Mouse (Mus musculus): ENCODE data around the gene Crybb1.

Gene Crybb1

DNA sequence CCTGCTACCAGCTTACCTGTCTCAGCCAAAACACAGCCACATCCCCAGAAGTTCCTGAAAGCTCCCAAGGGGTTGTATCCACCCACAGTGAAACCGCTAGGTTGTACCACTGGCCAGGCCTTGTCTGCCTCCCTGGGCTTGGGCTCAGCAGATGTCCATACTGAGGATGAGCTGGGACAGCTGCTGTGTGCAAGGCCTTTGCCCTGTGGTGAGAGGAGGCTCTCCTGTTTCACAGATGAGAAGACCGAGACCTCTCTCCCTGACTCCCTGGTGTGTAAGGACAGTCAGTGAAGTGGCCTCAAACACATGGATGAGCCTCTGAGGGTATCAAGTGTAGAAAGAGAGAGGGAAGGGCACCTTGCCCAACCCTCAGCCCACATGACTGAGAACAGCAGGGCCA is 32.0 kb downstream of the Crybb1 start:
- DNase-seq: no peak

DNA sequence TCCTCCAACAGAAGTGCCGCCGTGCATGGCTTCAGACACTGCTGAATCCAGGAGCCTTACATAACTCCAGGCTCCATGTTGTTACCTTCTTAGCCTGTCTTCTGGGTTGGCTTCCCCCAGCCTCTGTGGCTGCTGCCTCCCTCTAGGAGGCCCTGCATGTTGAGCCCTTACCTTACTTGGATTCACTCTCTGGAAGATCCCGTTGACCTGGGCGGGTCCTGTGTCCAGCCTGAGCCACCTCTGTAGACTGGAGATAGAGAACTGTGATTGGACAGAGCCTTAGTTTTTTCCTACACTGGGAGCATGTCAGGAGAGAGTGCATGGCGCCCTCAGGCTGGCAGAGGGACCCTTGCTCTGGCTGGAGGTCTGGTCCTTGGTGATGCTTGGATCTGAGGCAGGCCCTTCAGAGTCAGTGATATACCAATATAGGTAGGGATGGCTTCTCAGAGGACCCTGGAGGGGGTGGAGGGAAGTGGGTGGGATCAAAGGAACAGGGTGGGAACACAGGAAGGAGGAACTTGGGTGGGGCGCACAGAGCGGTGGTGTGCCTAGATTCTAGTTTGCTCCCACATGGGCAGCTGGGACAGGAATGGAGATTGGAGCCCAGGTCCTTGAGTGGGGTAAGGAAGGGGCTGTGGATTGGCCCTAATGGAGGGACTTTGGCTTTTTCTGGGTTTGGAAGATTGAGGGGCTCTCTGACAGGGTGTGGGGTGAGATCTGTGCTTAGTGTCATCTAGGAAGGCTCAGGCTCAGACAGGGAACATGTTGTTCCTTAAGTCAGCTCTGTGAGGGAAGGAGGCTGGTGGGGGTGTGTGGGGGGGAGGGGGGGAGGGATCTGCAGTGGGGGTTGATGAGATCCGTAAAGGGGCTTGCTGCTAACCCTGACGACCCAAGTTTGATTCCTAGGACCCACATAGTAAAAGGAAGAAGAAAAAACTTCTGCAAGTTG is 32.9 kb downstream of the Crybb1 start:
- peak; percentile 48 to 58 for DNase-seq

GRCm38 (mm10) chr5:112289236-112289635 is 33.6 kb downstream of the Crybb1 start:
- DNase-seq: peak in 1 of 2 experiments; percentile 40

DNA sequence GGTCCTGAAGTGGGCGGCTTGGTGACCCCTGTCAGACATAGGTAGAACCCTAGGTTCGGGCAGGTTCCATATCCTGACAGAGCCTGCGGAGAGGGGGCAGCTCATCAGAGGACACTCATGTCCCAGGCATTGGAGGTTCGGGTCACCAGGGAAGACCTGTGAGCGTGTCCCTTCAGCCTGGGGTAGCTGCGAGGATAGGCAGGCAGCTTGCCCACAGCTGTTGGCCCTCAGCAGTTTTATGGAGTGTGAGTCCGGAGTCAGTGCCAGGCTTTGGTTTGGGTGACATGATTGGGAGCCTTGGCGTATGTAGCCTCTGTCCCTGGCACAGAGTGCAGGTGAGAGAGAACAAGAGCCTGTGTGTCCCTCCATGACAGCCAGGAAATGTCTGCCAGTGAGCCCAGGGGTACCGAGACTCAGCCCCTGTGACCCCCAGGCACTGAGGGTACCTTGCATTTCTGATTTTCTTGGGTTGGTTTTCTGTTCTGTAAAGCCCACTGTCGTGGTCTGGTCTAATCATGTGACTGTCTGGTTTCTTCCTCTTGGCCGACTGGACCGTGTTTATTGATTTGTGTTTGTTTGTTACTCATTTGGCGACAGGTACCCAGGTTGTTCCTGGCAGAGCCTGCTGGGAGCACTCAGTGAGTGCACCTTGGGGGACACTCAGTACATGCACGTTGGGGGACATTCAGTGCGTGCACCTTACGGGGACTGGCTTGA is 34.4 kb downstream of the Crybb1 start:
- peak in 1 of 2 experiments; percentile 64 for DNase-seq

GRCm38 (mm10) chr5:112290536-112290880 is 34.9 kb downstream of the Crybb1 start:
- DNase-seq: no peak

DNA sequence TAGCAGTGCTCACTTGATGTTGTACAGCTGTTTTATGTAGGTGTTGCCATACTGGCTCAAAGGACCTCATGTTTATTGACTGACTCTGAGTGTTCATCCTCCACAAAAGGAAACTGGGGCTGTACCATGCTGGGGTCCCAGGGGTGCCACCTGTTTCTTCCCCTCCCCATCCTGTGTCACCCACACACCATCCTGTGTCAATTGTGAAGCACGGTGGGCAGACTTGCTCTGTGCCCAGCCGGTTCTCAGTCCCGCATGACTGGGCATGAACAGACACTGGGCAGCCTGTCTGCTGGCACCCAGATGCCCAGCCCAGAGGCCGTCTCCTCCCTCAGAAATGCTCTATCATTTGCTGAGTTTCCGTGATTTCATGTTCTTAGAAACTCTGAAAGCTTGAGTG is 36.3 kb downstream of the Crybb1 start:
- no peak for DNase-seq

GRCm38 (mm10) chr5:112292343-112292980 is 36.8 kb downstream of the Crybb1 start:
- no peak for DNase-seq

GRCm38 (mm10) chr5:112293800-112294199 is 38.2 kb downstream of the Crybb1 start:
- no peak for DNase-seq

- no peak for DNase-seq
Observed at GRCm38 (mm10) chr5:112294696-112295095, 39.1 kb downstream of the Crybb1 start.

DNA sequence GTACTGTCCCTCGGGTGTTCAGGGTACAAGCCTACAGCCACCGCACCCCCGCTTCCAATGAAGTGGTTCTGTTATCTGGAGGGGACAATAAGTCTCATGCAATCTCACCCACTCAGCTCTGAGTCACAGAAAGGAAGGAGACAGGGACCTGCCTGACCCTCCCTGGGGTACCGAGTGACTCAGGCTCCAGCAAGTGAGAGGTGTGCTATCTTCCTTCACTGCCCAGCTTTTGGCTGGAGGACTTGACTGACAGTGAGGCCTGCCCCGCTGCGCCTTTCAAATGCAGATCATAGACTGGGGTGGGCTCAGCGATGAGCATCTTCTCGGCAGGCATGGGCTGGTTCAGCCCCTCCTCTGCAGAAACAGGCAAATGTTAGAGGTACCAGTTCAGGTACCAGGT is 39.5 kb downstream of the Crybb1 start:
- no peak for DNase-seq

GRCm38 (mm10) chr5:112295564-112295963 is 39.9 kb downstream of the Crybb1 start:
- DNase-seq: no peak

GRCm38 (mm10) chr5:112296404-112297181 is 41.0 kb downstream of the Crybb1 start:
- DNase-seq: no peak

DNA sequence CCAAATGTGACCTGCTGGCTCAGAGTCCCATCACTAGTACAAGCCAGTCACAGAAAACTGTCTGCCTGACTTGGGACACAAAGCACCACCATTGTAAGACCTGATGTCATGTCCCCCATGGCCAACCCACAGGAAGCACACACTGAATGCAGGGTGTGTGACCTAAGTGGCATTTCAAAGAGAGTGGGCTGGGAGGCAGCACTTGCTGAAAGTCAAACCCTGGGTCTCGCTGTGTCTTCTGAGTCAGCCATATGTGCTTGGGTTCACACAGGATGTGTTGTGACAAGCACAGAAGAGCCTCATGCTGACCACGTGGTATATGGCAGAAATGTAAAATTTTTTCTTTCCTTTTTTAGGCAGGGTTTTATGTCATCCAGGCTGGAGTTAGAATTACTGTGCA is 41.6 kb downstream of the Crybb1 start:
- peak in 1 of 2 experiments; percentile 46 for DNase-seq

GRCm38 (mm10) chr5:112298226-112298988 is 42.8 kb downstream of the Crybb1 start:
- peak; percentile 58 to 80 for DNase-seq

DNA sequence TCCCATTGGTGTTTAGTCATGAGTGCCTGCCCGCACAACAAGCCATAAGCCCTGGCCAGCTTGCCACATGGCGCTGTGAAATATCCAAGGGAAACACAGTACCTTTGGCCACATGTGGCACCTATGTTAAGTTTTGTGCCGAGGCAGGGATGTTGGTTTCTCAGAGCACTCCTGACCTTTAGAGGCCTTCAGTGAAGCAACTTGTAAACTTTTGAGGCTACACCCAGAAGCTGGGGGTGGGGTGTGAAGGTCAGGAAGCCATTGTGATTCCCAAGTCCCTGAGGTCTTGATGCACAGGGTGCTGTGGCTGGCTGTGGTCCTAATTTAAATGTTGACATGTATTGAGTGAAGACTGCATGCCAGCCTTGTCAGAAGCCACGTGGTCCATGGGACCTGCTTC is 43.8 kb downstream of the Crybb1 start:
- no peak for DNase-seq

DNA sequence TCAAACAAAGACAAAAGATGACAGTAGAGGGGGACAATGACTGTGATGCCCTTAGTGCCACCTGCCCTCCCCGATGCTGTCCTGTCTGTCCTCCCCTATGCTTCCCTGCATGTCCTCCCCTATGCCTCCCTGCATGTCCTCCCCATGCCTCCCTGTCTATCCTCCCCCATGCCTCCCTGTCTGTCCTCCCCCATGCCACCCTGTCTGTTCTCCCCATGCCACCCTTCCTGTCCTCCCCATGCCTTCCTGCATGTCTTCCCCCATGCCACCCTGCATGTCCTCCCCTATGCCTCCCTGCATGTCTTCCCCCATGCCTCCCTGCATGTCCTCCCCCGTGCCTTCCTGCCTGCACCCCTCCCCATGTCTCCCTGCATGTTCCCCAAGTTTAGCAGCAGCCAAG is 44.5 kb downstream of the Crybb1 start:
- no peak for DNase-seq

- DNase-seq: no peak
Observed at GRCm38 (mm10) chr5:112300721-112301308, 45.2 kb downstream of the Crybb1 start.

DNA sequence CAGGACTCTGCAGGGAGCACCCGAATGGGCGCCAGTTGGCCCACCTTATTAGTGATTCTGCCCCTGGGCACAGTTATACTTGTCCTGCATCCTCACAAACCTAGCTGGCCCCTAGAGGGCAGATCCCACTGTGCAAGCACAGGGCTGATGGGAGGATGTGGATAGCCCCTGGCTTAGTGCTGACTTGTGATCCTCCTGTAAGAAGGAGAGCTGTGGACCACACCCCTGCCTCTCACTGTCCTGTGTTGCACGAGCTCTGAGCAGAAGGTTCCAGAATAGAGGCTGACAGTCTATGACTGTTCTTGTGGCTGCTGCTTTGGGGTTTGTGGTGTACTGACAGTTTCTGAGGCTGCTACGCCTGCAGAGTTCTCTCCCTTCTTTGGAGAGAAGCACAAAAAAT is 46.1 kb downstream of the Crybb1 start:
- DNase-seq: no peak

DNA sequence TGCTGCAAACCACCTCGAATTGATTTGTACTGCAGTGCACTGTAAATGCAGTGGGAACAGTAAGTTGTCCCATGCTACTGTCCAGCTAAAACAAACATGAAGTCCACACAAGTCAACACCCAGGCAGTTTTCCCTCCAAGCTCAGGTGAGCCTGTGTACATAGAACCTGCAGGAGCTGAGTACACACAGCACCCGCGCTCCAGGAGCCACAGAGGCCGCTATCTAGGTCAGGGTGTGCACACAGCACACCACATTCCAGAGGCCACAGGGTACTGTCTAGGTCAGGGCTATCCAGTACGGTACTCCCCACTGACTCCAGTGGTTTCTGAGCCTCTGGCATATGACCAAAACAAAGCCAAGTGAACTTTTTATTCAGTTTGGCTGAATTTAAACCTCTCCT is 46.7 kb downstream of the Crybb1 start:
- no peak for DNase-seq

GRCm38 (mm10) chr5:112305842-112306241 is 50.2 kb downstream of the Crybb1 start:
- DNase-seq: no peak

DNA sequence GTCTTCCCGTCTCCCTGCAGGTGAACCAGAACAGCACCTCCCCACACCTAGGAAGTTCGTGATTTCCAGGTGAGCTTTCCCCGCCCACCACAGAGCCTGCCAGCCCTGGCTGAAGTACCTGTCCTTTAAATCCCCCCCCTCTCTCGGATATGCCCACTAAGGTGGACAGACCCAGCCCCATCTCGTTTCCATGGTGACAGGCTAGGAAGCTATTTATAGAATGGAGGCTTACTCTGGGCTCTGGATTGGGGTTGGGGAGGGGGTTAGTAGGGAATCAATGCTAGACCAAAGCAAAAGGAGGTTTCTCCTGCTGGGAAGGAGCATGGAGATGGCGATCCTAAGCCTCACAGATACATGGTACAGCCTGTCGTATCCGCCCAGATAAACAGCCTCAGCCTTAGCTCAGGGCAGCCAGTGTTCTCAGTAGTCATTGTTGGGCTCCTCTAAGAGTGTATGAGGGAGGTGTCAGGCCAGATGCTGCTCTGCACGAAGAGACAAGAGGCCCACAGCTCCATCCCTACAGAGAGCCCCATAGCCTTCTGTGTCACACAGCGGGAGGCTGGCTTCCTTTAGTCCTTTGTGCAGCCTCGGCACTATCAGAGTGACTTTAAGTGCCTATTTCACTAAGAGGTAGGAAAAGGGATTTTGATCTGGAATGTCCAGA is 57.7 kb downstream of the Crybb1 start:
- DNase-seq: no peak
